Mouse (Mus musculus): ENCODE results near the gene Arhgef2.
A peak's percentile ranks its signal among the peaks of the same experiment; 100 is the strongest.
"Not testable (repeated sequence)": the region's sequence is repeated elsewhere in the genome, so short reads cannot be mapped to it uniquely, and the experiment has no call there.

The Arhgef2 gene

GRCm38 (mm10) chr3:88605666-88606065, at the start of gene Arhgef2:
Gene Arhgef2, plus strand, starts transcription at chr3:88605966.
- not testable (repeated sequence) for DNase-seq

DNA sequence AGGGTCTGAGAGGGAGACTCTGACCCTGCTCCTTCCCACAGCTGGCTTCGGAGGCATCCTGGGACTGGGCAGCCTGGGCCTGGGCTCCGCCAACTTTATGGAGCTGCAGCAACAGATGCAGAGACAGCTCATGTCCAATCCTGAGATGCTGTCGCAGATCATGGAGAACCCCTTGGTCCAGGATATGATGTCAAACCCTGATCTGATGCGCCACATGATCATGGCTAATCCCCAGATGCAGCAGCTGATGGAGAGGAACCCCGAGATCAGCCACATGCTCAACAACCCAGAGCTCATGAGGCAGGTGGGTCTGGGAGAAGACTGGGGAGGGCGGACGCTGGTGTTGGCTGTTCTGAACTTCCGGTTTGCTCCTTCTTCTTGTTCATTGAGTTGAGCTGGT, 49.1 kb upstream of the Arhgef2 start:
- DNase-seq: no peak

DNA sequence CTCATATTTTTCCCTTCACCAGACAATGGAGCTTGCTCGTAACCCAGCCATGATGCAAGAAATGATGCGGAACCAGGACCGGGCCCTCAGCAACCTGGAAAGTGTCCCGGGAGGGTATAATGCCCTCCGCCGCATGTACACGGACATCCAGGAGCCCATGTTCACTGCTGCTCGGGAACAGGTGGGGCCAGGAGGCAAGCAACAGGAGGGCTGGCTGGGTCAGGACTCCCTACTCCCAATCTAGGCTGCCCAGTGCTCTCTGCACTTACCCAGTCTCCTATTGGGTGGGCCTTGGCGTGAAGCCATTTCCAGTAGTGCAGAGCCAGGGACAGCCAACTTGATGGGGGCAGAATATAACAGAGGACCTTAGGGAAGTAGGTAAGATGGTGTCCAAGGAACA, 46.2 kb upstream of the Arhgef2 start:
- DNase-seq: no peak

GRCm38 (mm10) chr3:88561989-88562388, 43.8 kb upstream of the Arhgef2 start:
- no peak for DNase-seq

DNA sequence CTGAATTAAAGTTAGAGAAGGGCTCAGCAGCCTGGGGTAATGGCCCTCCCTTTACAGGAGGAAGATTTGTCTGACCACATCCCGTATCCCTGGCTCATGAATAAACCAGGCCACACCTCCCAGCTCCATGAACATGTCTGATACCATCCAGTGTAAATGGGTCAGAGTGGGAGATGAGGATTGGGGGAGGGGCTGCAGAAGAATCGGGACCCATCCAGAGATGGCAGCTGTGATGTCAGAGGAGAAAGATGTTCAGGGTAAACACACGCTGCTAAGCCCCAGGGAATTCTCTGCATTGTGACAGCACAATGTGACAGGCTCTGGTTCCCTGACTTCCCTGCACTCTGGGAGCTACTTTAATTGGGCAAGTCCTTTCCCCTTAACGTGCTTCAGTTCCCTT, 42.3 kb upstream of the Arhgef2 start:
- DNase-seq: no peak

DNA sequence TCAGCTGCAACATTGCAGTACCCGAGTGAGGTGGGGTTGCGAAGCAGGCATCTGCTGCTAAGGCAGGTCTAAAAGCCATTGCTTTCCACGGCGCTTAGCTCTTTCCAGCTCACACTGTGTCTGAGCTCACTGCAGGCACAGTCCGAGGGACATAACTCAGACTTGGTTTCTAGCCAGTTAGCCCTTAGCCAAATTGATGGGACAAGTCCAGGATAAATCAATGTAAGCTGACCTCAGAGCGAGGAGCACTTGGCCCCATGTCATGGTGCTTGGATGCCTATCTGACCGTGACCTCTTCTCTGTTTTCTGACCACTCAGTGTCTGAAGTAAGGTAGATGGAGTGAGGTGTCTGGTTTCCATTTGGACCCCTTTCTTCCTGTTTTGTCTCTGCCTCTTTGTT, 41.8 kb upstream of the Arhgef2 start:
- no peak for DNase-seq

GRCm38 (mm10) chr3:88566116-88566515, 39.6 kb upstream of the Arhgef2 start:
- DNase-seq: no peak

GRCm38 (mm10) chr3:88566536-88567061, 39.2 kb upstream of the Arhgef2 start:
- no peak for DNase-seq

GRCm38 (mm10) chr3:88567892-88568291, 37.9 kb upstream of the Arhgef2 start:
- no peak for DNase-seq

- DNase-seq: no peak
Observed at GRCm38 (mm10) chr3:88568615-88569014, 37.2 kb upstream of the Arhgef2 start.

DNA sequence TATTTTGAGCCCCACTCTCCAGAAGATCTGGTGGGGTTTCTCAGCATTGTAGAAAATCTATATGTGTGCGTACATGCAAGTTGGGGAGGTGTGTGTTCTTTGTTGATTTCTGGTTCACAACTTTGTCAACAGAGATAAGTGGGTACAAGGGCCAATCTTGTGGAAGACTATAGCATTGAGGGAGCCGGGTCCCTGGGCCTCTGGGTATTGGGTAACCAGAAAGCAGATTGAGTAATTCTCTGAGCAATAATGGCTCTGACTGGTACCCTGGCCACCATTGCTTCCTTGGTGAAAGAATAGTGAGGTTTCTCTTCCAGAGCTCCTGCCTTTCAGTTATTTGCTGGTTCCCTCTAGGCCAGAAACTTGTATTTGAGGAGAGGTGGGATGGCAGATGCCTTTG, 36.7 kb upstream of the Arhgef2 start:
- no peak for DNase-seq

GRCm38 (mm10) chr3:88569694-88570093, 36.1 kb upstream of the Arhgef2 start:
- no peak for DNase-seq

- no peak for DNase-seq
Observed at GRCm38 (mm10) chr3:88570341-88570740, 35.4 kb upstream of the Arhgef2 start.

DNA sequence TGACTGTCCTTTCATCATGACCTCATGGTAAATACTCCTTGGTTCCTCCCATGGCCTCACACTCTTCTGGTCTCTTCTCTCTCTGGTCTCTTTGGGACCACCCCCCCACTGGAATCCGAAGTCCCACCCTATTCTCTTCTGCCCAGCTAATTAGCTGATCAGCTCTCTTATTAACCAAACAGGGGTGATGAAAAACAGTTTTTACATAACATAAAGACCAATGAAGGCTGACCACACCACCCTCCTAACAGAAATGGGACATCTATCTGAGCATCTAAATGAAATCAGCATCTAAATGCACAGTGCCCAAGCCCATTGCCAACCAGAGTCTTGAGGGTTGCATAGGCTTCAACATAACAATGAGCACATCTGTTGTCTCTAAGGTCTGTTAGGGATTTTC, 33.9 kb upstream of the Arhgef2 start:
- DNase-seq: no peak

DNA sequence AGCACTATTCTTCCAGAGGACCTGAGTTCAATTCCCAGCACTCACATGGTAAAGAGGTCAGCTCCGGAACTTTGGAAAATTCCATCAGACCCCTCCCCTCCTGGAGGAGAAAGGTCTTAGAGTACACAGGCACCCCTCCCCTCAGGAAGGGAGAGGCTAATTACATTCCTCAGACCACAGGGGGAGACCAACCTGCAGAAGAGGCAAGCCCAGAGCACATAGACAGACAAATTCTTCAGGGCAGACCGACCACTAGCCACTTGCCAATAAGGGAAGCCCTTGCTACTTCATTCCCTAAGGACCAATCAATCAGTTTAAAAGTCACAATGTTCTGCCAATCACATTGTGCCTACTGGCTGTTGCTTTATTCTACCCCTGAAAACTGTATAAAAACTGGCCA, 32.9 kb upstream of the Arhgef2 start:
- DNase-seq: no peak

DNA sequence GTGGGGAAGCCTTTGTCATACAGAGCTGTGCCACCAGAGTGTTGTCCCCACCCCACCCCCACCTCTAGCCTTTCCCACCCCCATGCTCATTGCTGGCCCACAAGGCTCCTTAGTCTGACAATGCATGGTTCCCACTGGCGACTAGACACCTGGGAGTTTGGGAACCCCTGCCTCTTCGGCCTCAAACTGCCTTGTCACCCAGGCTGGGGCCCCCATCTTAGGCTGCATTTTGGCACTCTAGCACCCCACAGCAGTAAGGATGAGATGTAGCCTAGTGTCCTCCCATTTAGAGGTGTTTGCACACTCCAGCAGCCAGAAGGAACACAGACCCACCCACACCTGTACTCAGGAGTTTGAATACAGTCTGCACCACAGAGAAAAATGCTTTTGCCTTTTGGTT, 32.0 kb upstream of the Arhgef2 start:
- no peak for DNase-seq

DNA sequence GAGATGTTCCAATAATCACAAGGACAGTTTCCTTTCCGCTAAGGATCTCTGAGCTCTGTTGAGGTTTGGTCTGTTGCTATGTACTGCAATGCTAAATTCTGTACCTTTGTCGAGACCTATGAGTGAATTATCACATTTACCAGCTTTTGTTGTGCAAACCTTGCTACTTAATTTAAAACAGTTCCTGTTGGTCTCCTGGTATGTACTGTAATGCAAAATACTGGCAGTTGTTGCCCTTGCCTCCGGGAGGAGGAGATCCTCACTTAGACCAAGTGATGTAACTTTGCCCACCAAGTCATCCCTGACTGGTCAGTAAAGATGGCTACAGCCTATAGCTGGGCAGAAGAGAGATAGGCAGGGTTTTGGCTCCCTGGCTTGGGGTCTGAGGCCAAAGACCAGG, 30.2 kb upstream of the Arhgef2 start, which contains the start of gene Ssr2:
Gene Ssr2 (plus strand): TSS at position 337 of the 400 bp plus-strand sequence.
- DNase-seq: no peak

GRCm38 (mm10) chr3:88577846-88578245, 27.9 kb upstream of the Arhgef2 start:
- not testable (repeated sequence) for DNase-seq

DNA sequence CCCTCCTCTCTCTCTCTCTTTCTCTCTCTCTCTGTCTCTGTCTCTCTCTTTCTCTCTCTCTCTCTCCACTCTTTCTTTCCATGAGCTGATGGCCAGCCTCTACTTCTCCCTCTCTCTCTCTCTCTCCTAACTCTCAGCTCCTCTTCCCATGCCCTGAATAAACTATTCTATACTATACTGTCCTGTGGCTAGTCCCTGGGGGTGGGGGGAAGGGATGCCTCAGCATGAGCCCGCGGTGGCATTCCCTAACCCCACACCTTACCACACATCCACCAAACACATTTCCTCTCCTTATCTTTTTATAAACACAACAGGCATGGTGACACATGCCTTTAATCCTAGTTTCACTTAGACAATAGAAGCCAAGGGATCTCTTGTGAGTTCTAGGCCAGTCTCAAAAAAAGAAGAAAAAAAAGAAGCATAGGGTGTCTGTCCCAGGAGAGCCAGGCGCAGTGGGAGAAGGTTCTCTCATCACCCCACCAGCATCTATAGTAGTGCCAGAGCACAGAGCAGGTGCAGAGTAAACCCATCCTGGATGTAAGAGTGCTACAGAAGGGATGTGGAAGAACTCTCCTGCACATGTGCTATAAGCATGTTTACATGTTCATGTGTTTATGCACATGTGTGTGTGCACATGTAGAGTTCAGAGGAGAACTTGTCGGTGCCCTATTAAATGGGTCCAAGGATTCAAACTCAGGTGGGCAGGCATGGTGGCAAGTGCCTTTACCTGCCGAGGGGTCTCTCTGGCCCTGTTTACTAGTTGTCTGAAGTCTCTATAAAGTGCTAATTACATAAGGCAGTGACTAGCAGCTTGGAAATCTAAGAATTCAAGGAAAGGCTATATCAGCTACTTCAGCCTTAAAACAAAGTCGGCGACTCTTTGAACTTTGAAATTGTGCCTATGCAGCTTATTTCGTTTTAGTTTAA, 27.0 kb upstream of the Arhgef2 start:
- no peak for DNase-seq

- peak; percentile 73 for DNase-seq
Observed at GRCm38 (mm10) chr3:88579454-88580117, 26.2 kb upstream of the Arhgef2 start.

DNA sequence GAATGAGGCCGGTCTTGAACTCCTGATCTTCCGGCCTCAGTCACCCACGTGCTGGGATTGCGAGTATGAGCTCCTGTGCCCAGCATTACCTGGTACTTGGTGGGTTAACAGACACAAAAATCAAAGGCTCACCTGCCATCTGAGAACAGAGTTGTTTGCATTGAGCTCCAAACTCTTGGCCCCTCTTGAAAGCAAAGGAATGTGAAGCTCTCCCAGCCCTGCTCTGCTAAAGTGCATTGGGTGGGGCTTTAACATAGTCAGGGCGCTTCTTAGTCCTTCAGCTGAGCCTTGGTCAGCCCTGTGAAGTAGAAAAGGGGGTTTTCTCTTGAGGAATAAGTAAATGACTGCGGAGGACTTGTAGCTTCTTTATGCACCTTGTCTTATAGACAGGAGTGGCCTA, 20.0 kb upstream of the Arhgef2 start:
- DNase-seq: no peak

DNA sequence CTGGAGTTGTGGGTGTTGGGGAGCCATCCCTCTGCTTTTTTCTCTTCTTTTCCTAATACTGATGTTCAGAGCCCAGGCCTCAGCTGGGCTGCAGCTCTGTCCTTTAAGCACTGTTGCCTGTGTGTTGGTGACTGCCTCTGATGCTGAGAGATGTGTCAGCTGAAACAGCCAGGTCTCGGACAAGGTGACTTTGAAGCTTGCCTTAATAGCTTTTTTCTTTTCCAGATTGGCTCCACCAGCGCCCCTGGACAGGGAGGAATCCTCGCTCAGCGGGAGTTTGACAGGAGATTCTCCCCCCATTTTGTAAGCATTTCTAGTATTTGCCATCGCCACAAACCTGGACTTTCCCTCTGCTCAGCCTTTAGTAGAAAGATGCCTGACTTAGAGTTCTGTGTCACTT, 19.1 kb upstream of the Arhgef2 start:
- DNase-seq: no peak

DNA sequence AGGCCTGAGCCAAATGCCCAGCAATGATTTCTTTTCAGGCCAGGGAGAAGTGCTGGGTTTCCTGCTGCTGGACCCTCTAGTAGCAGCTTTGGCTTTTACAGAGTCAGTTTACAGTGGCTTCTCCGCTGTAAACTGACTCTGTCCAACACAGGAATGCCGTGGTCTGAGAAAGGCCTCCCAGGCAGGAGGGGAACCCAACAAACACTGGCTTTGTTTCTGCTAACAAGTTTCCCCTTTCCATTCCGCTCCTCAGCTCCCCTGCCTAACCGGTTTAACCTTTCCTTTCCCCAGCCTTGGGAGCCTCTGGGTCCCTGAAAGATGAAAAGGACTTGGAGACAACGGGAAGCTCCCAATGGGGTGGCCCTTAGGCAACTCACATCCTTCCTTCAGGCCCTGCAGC, 15.5 kb upstream of the Arhgef2 start:
- no peak for DNase-seq

- DNase-seq: no peak
Observed at GRCm38 (mm10) chr3:88591044-88591443, 14.7 kb upstream of the Arhgef2 start.
